Mouse (Mus musculus) heart, adult 10 weeks (tissue): ENCODE data around the gene Nepro. TPM values are rescaled to one million over a fixed set of nuclear protein-coding genes. Genes with fewer than 3 reads are reported as not detected.

Source experiments
- polyA plus RNA-seq: library from polyadenylated mRNA; stranded (reverse); fragments of 350-450 nt; fragmentation: Illumina TruSeq; extraction: RNeasy Lipid Tissue Mini Kit (QIAGEN cat#74804); gene quantifications from one replicate; pipeline ENCODE4 v1.2.3, GENCODE M21; 2014; ENCODE audit warnings: low read depth, low replicate concordance

The Nepro gene
- 4.5 TPM for polyA plus RNA-seq

GRCm38 (mm10) chr16:44724083-44724787, at the start of gene Nepro:
Nepro (plus strand) TSS chr16:44724301.

DNA sequence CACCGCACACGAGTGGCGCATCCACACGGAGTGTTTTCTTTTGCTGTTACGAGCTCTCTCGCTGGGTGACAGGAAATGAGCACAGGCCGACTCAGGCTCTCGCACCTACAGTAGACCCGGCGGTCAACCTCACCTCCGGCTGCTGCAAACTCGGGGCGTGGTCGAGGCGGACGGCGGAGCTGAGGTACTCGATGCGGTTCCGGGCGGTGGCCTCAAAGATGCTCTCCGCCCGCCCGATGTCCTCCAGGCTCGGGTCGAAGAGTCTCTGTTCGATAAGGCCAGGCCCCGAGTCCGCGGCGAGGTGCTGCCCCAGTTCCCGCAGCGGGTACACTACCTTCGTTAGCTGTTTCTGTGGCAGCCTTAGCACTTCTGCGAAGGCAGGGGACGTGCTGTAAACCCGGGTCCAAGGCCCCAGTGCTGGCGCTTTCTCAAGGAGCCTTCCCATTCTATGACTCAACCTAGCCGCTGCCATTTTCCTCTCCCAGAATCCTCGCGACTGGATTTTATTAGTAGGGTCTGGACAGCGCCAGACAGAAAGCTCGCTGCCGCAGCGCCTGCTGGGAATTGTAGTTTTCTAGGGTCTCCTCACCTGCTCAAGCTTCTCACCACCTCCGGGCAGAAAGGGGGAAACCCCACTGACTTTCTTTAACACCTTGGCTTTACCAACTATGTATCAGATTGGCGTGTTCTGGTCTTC, 21.9 kb downstream of the Nepro start, which contains the start of gene Gtpbp8:
TSS of gene Gtpbp8 (minus strand) at position 498 of the 697 bp plus-strand sequence.

DNA sequence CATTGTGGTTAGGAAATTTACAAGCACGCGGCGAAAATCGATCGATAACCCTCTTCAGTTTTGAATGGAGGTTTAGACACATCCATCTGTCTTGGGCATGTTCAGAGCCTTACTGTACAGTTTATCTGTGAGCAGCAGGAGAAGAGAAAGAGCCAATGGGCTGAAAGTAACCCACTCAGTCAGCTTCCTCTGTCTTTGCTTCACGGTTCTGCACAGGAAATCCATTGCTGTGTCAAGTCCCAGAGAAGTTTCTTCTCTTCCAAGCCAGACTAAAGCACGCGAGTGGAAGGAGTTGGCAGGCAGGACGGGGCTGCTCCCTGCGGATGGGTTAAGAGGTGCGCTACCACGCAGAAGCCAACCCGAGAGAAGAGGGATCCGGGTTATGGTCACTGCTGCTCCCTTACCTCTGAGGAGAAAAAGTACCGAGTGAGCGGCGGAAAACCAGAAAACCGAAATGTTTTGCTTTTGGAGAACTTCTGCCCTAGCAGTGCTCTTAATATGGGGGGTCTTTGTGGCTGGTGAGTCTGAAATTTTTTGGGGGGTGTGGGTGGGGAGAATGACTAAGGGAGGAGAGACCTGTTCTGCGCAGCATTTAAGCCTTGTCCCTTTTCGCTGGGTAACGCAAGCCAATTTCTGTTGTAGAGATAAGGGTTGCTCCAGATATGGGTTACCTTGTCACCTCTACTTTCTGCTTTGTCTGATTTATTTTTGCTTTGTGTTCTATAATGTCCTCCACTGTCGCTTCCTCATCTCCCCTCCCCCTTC, 41.6 kb downstream of the Nepro start, which contains the start of gene Cd200r1:
TSS of gene Cd200r1 (plus strand) at position 182 of the 765 bp plus-strand sequence.

Other genes with a start within 250 kb of the Nepro start
- 3.4 TPM for gene Boc, start 165.4 kb upstream of the Nepro start, polyA plus RNA-seq
- gene Gtpbp8, start 22.1 kb downstream of the Nepro start, polyA plus RNA-seq, result 9.6 TPM
- gene Cd200r1, start 41.4 kb downstream of the Nepro start, polyA plus RNA-seq, result 0.37 TPM
- not detected for gene Cd200r4, start 87.4 kb downstream of the Nepro start, polyA plus RNA-seq
- gene Cd200r2, start 142.8 kb downstream of the Nepro start, polyA plus RNA-seq, result not detected
- gene Cd200r3, start 219.4 kb downstream of the Nepro start, polyA plus RNA-seq, result not detected